Mouse (Mus musculus): ENCODE results near the gene Bnip3. TPM values are rescaled to one million over a fixed set of nuclear protein-coding genes. Genes with fewer than 3 reads are reported as not detected.

Gene Bnip3
- polyA plus RNA-seq, 1 experiment from 2014 or later: 142 TPM

Other genes with a start within 250 kb of the Bnip3 start
- 38.0 and 75.2 TPM in 2 replicates for gene Ppp2r2d, start 63.4 kb downstream of the Bnip3 start, polyA plus RNA-seq (2015; fragmentation: Nextera tagmentation; extraction: Ambion mirVana)
- 36.6 and 37.4 TPM in 2 replicates for gene Mapk1ip1, start 63.2 kb downstream of the Bnip3 start, polyA plus RNA-seq (2015; fragmentation: Nextera tagmentation; extraction: Ambion mirVana)
- gene Jakmip3, start 31.2 kb upstream of the Bnip3 start, polyA plus RNA-seq (2015; fragmentation: Nextera tagmentation; extraction: Ambion mirVana): 11.0 and 12.5 TPM in 2 replicates
- gene Dpysl4, start 176.5 kb upstream of the Bnip3 start, polyA plus RNA-seq (2015; fragmentation: Nextera tagmentation; extraction: Ambion mirVana): 177 and 182 TPM in 2 replicates